Mouse (Mus musculus): ENCODE measurements around the gene Olfr616. TPM values are rescaled to one million over a fixed set of nuclear protein-coding genes. Genes with fewer than 3 reads are reported as not detected.
"Not testable (repeated sequence)": the region's sequence is repeated elsewhere in the genome, so short reads cannot be mapped to it uniquely, and the experiment has no call there.

Gene Olfr616
- polyA plus RNA-seq (2015; fragmentation: Nextera tagmentation; extraction: Ambion mirVana), result not detected in 2 replicates

GRCm38 (mm10) chr7:103569043-103569442, at the start of gene Olfr616:
Gene Olfr616, minus strand, starts transcription at chr7:103569143.
- no peaks in the 10 kb centered on the region for H3K36me3 ChIP-seq (ENCODE audit: control insufficient read depth, insufficient read depth)
- ATAC-seq, result no peak
- 81% methylated on average over 3 of the region's 3 CpGs for WGBS

GRCm38 (mm10) chr7:103612434-103612833, 43.5 kb upstream of the Olfr616 start, which contains the start of gene Olfr620:
Gene Olfr620, minus strand, starts transcription at chr7:103612534.
- Histone ChIP-seq H3K4me1 (replicated peaks; ENCODE audit: control insufficient read depth, insufficient read depth, low read length) (no peaks in the 10 kb centered on the region), H3K9me3 (ENCODE audit: control insufficient read depth, low read length) (no peaks in the 10 kb centered on the region), H3K9ac (replicated peaks; ENCODE audit: low read depth, low read length) (no peak within 1 kb of the TSS), H3K36me3 (ENCODE audit: control insufficient read depth, insufficient read depth) (no peaks in the 10 kb centered on the region), H3K27ac (ENCODE audit: low read length) (no peak within 1 kb of the TSS), H3K4me2 (ENCODE audit: low read length) (no peak within 1 kb of the TSS), H3K4me3 (replicated peaks; ENCODE audit: low read length) (no peak within 1 kb of the TSS), H3K27me3 (replicated peaks; ENCODE audit: control insufficient read depth, insufficient read depth, low read length) (no peaks in the 10 kb centered on the region)
- 77% methylated on average over 2 of the region's 2 CpGs for WGBS
- ATAC-seq, result no peak

More at GRCm38 (mm10) chr7:103569043-103569442, at the start of gene Olfr616:
- H3K27ac ChIP-seq (ENCODE audit: low read length), result no peak within 1 kb of the TSS
- no peaks in the 10 kb centered on the region for H3K4me1 ChIP-seq (replicated peaks; ENCODE audit: control insufficient read depth, insufficient read depth, low read length)
- H3K4me3 ChIP-seq (replicated peaks; ENCODE audit: low read length), result no peak within 1 kb of the TSS
- H3K9me3 ChIP-seq (ENCODE audit: control insufficient read depth, low read length), result no peaks in the 10 kb centered on the region
- no peak within 1 kb of the TSS for H3K4me2 ChIP-seq (ENCODE audit: low read length)
- no peaks in the 10 kb centered on the region for H3K27me3 ChIP-seq (replicated peaks; ENCODE audit: control insufficient read depth, insufficient read depth, low read length)
- no peak within 1 kb of the TSS for H3K9ac ChIP-seq (replicated peaks; ENCODE audit: low read depth, low read length)

GRCm38 (mm10) chr7:103607425-103607824, 38.5 kb upstream of the Olfr616 start:
- 88% methylated on average over 2 of the region's 2 CpGs for WGBS

GRCm38 (mm10) chr7:103600275-103600674, 31.3 kb upstream of the Olfr616 start, which contains the start of gene Olfr619:
Gene Olfr619, plus strand, starts transcription at chr7:103600575.
- ATAC-seq, result no peak
- H3K4me2 ChIP-seq (ENCODE audit: low read length), result no peak within 1 kb of the TSS
- no peak within 1 kb of the TSS for H3K9ac ChIP-seq (replicated peaks; ENCODE audit: low read depth, low read length)
- H3K27ac ChIP-seq (ENCODE audit: low read length), result no peak within 1 kb of the TSS
- H3K4me1 ChIP-seq (replicated peaks; ENCODE audit: control insufficient read depth, insufficient read depth, low read length), result no peaks in the 10 kb centered on the region
- no peaks in the 10 kb centered on the region for H3K27me3 ChIP-seq (replicated peaks; ENCODE audit: control insufficient read depth, insufficient read depth, low read length)
- no peak within 1 kb of the TSS for H3K4me3 ChIP-seq (replicated peaks; ENCODE audit: low read length)
- no peaks in the 10 kb centered on the region for H3K36me3 ChIP-seq (ENCODE audit: control insufficient read depth, insufficient read depth)
- no peaks in the 10 kb centered on the region for H3K9me3 ChIP-seq (ENCODE audit: control insufficient read depth, low read length)

More at GRCm38 (mm10) chr7:103607425-103607824, 38.5 kb upstream of the Olfr616 start:
- Histone ChIP-seq H3K36me3 (ENCODE audit: control insufficient read depth, insufficient read depth) (no peaks in the 10 kb centered on the region), H3K4me1 (replicated peaks; ENCODE audit: control insufficient read depth, insufficient read depth, low read length) (no peaks in the 10 kb centered on the region), H3K27ac (ENCODE audit: low read length) (no peak overlapping the region), H3K27me3 (replicated peaks; ENCODE audit: control insufficient read depth, insufficient read depth, low read length) (no peaks in the 10 kb centered on the region), H3K4me2 (ENCODE audit: low read length) (no peak overlapping the region), H3K9ac (replicated peaks; ENCODE audit: low read depth, low read length) (no peak overlapping the region), H3K4me3 (replicated peaks; ENCODE audit: low read length) (no peak overlapping the region), H3K9me3 (ENCODE audit: control insufficient read depth, low read length) (no peaks in the 10 kb centered on the region)
- ATAC-seq, result no peak

- no peak within 1 kb of the TSS for H3K27ac ChIP-seq (ENCODE audit: low read length)
- 49% methylated on average over 2 of the region's 2 CpGs for WGBS
- no peaks in the 10 kb centered on the region for H3K36me3 ChIP-seq (ENCODE audit: control insufficient read depth, insufficient read depth)
- H3K4me2 ChIP-seq (ENCODE audit: low read length), result no peak within 1 kb of the TSS
- H3K9me3 ChIP-seq (ENCODE audit: control insufficient read depth, low read length), result no peaks in the 10 kb centered on the region
- ATAC-seq, result no peak
- no peak within 1 kb of the TSS for H3K9ac ChIP-seq (replicated peaks; ENCODE audit: low read depth, low read length)
- no peaks in the 10 kb centered on the region for H3K27me3 ChIP-seq (replicated peaks; ENCODE audit: control insufficient read depth, insufficient read depth, low read length)
- no peaks in the 10 kb centered on the region for H3K4me1 ChIP-seq (replicated peaks; ENCODE audit: control insufficient read depth, insufficient read depth, low read length)
- H3K4me3 ChIP-seq (replicated peaks; ENCODE audit: low read length), result no peak within 1 kb of the TSS
Observed at GRCm38 (mm10) chr7:103589803-103590202, 20.9 kb upstream of the Olfr616 start, which contains the start of gene Olfr618. Gene Olfr618, plus strand, starts transcription at chr7:103590103.

GRCm38 (mm10) chr7:103572761-103573160, 3.8 kb upstream of the Olfr616 start, which contains the start of gene Olfr617:
Gene Olfr617, plus strand, starts transcription at chr7:103573061.
- H3K4me3 ChIP-seq (replicated peaks; ENCODE audit: low read length), result no peak within 1 kb of the TSS
- H3K27me3 ChIP-seq (replicated peaks; ENCODE audit: control insufficient read depth, insufficient read depth, low read length), result no peaks in the 10 kb centered on the region
- no peak for ATAC-seq
- H3K9me3 ChIP-seq (ENCODE audit: control insufficient read depth, low read length), result no peaks in the 10 kb centered on the region
- H3K4me2 ChIP-seq (ENCODE audit: low read length), result no peak within 1 kb of the TSS
- no peak within 1 kb of the TSS for H3K9ac ChIP-seq (replicated peaks; ENCODE audit: low read depth, low read length)
- 94% methylated on average over 1 of the region's 1 CpGs for WGBS
- no peaks in the 10 kb centered on the region for H3K4me1 ChIP-seq (replicated peaks; ENCODE audit: control insufficient read depth, insufficient read depth, low read length)
- no peaks in the 10 kb centered on the region for H3K36me3 ChIP-seq (ENCODE audit: control insufficient read depth, insufficient read depth)
- H3K27ac ChIP-seq (ENCODE audit: low read length), result no peak within 1 kb of the TSS

- Histone ChIP-seq H3K36me3 (ENCODE audit: control insufficient read depth, insufficient read depth) (no peaks in the 10 kb centered on the region), H3K4me3 (replicated peaks; ENCODE audit: low read length) (no peak within 1 kb of the TSS), H3K4me1 (replicated peaks; ENCODE audit: control insufficient read depth, insufficient read depth, low read length) (no peaks in the 10 kb centered on the region), H3K27ac (ENCODE audit: low read length) (no peak within 1 kb of the TSS), H3K9me3 (ENCODE audit: control insufficient read depth, low read length) (no peaks in the 10 kb centered on the region), H3K27me3 (replicated peaks; ENCODE audit: control insufficient read depth, insufficient read depth, low read length) (no peaks in the 10 kb centered on the region), H3K4me2 (ENCODE audit: low read length) (no peak within 1 kb of the TSS), H3K9ac (replicated peaks; ENCODE audit: low read depth, low read length) (no peak within 1 kb of the TSS)
- no peak for ATAC-seq
- 86% methylated on average over 2 of the region's 2 CpGs for WGBS
Observed at GRCm38 (mm10) chr7:103555779-103556178, 13.2 kb downstream of the Olfr616 start, which contains the start of gene Olfr615. Gene Olfr615, plus strand, starts transcription at chr7:103556079.

GRCm38 (mm10) chr7:103547774-103548173, 21.2 kb downstream of the Olfr616 start, which contains the start of gene Olfr613:
Gene Olfr613, plus strand, starts transcription at chr7:103548074.
- H3K36me3 ChIP-seq (ENCODE audit: control insufficient read depth, insufficient read depth), result no peaks in the 10 kb centered on the region
- no peak for ATAC-seq
- no peak within 1 kb of the TSS for H3K27ac ChIP-seq (ENCODE audit: low read length)
- H3K4me3 ChIP-seq (replicated peaks; ENCODE audit: low read length), result no peak within 1 kb of the TSS
- H3K9me3 ChIP-seq (ENCODE audit: control insufficient read depth, low read length), result no peaks in the 10 kb centered on the region
- H3K4me2 ChIP-seq (ENCODE audit: low read length), result no peak within 1 kb of the TSS
- 88% methylated on average over 2 of the region's 2 CpGs for WGBS
- no peaks in the 10 kb centered on the region for H3K4me1 ChIP-seq (replicated peaks; ENCODE audit: control insufficient read depth, insufficient read depth, low read length)
- no peaks in the 10 kb centered on the region for H3K27me3 ChIP-seq (replicated peaks; ENCODE audit: control insufficient read depth, insufficient read depth, low read length)
- no peak within 1 kb of the TSS for H3K9ac ChIP-seq (replicated peaks; ENCODE audit: low read depth, low read length)

- not testable (repeated sequence) for H3K27ac ChIP-seq (ENCODE audit: low read length); H3K4me2 ChIP-seq (ENCODE audit: low read length); H3K9ac ChIP-seq (replicated peaks; ENCODE audit: low read depth, low read length); H3K36me3 ChIP-seq (ENCODE audit: control insufficient read depth, insufficient read depth); ATAC-seq; H3K27me3 ChIP-seq (replicated peaks; ENCODE audit: control insufficient read depth, insufficient read depth, low read length); H3K4me1 ChIP-seq (replicated peaks; ENCODE audit: control insufficient read depth, insufficient read depth, low read length); H3K9me3 ChIP-seq (ENCODE audit: control insufficient read depth, low read length); H3K4me3 ChIP-seq (replicated peaks; ENCODE audit: low read length)
- WGBS, result 85% methylated on average over 2 of the region's 2 CpGs
Observed at GRCm38 (mm10) chr7:103542617-103543016, 26.3 kb downstream of the Olfr616 start, which contains the start of gene Olfr612. Gene Olfr612, minus strand, starts transcription at chr7:103542717.

- H3K27me3 ChIP-seq (replicated peaks; ENCODE audit: control insufficient read depth, insufficient read depth, low read length); H3K27ac ChIP-seq (ENCODE audit: low read length); H3K4me1 ChIP-seq (replicated peaks; ENCODE audit: control insufficient read depth, insufficient read depth, low read length); H3K9ac ChIP-seq (replicated peaks; ENCODE audit: low read depth, low read length); ATAC-seq; H3K36me3 ChIP-seq (ENCODE audit: control insufficient read depth, insufficient read depth); H3K4me3 ChIP-seq (replicated peaks; ENCODE audit: low read length); H3K4me2 ChIP-seq (ENCODE audit: low read length); H3K9me3 ChIP-seq (ENCODE audit: control insufficient read depth, low read length): not testable (repeated sequence)
- WGBS, result 63% methylated on average over 1 of the region's 1 CpGs
Observed at GRCm38 (mm10) chr7:103520746-103521145, 48.2 kb downstream of the Olfr616 start, which contains the start of gene Olfr611. Gene Olfr611, minus strand, starts transcription at chr7:103520846.
